Mouse (Mus musculus) testis, postnatal 10 days (tissue): Measurements from ENCODE around the gene Wdr13.
A peak's percentile ranks its signal among the peaks of the same experiment; 100 is the strongest.

Source experiments
- DNase-seq: peaks from one replicate; pipeline ENCODE4 v3.0.0; 2021; ENCODE audit warnings: low spot score

Gene Wdr13

DNA sequence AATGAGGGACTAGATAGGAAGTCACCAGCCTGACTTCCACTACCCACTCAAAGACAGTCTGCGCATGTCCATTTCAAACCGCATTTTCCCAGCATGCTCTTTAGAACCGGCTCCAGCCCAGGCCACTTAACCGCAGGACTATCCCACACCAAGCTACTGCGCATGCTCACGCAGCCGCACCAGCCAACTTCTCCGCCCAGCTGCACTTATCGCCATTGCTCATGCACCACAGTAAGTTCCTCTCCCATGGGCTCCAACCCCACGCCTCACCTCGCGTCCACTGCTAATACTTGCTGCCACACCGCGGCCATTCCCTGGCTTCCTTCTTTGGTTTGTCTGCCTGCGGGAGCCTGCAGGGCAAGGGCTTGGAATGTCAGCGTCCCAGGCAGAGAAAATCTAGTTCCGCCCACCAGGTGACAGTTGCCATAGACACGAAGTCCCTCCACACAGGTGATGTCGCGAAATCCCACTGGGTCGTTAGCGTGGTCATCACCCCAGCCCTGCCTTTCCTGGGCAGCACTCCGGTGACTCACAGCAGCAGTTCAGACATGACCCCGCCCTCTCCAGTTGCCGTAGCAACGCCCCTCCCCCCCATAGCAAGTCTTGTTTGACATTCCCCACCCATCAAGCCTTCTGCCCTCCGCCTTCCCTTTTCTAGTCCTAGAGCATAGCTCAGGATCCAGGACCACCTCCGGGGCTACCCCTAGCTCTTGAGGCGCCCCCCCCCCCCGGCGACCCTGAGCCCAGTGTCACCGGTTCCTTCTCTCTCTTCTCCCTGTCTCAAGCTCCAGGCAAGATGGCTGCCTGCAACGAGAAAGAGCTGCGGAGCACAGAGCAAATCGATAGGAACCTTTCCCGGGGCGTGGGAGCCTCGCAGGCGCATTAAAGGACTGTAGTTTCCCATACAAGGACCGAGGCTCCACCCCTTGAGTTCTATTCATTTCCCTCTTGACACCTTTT is at the start of gene Wdr13:
Gene Wdr13, minus strand, starts transcription at position 876 of the 960 bp plus-strand sequence.
- DNase-seq = peak; percentile 91

DNA sequence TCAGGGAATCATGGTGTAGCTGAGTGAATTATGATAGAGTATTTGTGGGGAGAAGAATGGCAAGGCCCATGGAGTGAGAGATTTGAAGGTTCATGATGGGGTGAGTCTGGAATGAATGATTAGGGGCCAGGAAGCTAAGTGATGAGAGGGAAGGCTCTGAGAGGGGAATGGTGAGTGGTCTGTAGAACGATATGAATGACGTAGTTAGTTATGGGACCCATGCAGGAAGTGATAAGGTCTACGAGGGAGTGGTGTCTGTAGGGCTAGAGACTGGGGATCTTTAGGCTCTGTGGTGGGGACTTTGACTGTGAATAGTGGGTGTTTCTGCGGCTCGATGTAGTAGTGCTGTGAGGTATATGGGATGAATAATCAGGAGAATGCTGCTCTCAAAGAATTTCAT is 47.0 kb upstream of the Wdr13 start:
- no peak for DNase-seq

DNA sequence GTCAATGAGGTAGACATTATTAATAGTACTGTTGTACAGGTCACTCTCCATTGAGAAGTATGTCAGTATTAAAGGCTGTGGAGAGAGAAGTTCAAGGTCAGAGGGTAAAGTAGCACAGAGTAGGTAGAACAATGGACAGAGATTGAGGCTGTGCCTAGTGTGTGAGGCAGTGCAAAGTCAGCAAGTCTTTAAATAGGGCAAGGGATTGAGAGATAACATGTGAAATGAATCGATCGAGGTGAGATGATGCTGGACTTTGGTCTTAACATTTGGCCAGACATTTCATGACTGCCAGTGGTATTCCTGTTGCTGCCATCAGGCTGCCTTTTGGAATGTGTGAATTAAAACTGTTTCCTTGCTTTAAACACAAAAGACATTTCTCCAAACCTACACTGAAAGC is 46.2 kb upstream of the Wdr13 start:
- DNase-seq = no peak

DNA sequence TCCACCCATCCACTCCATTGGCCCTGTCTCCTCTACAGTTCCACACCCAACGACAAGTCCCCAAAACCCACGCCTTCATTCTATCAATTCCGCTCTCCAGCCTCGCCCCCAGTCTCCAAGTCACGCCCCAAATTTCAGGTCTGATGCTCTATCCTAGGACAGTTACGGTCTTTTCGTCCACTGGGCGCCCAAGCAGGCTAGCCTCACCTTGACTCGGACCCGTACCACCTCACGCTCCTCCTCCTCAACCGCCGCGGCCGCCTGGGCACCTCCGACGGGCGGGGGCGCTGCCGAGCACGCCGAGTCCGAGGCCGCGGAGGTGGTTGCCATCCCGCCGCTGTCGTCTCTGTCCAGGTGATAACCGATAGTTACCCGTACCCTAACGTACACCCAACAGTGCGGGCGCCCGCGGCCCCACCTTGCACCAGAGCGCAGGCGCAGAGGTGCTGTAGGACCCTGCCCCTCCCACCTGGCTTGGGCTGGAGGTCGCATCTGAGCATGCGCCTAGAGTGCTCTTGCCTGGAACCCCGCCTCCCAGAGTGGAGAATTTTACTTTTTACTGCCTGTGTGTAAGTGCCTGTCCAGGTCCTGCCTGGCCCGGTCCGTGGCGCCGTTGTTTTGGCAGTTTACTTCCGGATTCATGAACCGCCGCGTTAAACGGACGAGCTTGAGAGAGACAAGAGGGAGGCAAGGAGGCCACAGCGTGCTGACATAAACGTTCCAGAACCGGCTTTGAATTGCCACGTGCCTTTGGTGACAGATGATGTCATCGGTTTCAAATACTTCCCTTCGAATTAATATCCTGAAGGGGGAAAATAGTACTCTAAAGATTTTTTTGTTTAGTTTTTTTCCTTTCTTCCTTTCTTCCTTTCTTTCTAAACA is 43.1 kb upstream of the Wdr13 start, which contains the start of gene Tbc1d25:
Gene Tbc1d25, minus strand, starts transcription at position 678 of the 882 bp plus-strand sequence.
- peak; percentile 85 for DNase-seq

DNA sequence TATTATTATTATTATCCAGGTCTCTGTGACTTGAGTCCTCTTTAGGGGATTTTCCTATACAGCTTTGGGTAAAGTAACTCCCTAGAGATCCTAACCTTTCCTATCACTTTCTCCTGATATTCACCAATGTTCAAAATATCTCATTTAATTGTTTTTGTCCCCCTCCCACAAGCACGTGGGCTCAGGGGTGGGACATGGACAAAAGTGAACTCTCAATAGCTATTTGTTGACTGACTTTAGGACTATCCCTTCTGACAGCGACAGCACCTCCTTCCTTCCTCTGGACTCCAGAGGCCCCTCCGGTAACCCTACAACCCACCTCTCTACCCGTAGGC is 42.4 kb upstream of the Wdr13 start:
- DNase-seq = no peak

DNA sequence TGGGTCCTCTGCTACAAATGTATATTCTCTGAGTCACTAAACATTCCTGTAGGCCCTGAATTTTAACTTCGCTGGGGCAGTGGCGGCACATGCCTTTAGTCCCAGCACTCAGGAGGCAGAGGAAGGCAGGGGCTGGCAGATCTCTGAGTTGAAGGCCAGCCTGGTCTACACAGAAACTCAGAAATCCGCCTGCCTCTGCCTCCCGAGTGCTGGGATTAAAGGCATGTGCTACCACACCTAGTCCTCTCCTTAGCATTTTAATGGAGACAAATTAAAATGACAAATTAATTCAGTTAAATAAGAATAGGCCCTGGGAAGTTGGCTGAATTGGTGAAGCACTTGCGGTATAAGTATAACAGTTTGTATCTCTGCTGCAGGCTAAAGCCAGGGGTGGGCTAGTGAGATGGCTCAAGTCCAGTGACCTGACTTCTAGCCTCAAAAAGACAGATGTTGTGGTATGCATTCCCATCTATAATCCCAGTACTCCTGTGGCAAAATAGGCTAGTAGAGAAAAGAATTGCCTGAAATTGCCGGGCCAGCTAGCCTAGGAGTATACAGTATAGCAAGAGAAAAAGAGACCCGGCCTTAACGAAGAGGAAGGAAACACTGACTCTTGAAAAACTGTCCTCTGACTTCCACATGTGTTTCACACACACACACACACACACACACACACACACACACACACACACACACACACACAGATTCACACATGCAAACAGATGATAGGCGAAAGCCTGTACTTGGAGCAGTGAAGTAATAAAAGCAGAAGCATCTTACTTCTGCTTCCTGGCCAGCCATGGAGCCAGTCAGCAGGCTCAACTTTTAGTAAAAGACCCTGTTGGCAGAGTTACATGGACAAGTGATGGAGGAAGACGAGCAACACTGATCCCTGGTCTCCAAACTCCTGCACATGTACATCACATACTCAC is 35.3 kb upstream of the Wdr13 start:
- DNase-seq = no peak

DNA sequence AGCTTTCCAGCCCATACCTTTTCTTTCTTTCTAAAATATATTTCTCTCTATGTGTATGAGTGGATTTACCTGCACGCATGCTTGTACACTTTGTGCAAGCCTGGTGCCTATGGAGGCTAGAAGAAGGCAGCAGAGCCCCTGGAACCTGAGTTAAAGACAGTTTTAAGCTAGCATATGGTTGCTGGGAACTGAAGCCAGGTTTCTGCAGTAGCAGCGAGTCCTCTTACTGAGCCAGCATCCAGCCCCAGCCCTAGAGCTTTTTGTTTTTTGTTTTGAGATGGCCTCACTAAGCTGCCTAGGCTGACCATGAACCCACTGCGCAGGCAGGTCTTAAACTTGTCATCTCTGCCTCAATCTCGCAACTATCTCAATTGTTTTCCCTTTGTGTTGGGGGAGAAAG is 31.8 kb upstream of the Wdr13 start:
- DNase-seq = no peak

DNA sequence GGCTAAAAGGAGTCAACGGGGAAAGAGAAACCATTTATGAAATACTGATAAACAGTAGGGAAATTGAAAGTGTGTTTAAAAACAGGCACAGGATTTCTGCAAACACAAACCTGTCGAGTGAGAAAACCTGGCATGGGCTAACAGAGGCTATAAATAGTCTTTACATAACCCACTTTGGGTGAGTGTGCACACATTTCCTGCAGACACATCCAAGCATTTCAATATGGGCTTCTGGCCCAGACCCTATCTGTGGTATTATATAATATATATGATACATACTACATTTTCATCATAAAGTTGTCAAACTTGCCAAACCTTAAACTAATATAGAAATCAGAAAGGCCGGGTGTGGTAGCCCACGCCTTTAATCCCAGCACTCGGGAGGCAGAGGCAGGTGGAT is 30.4 kb upstream of the Wdr13 start:
- no peak for DNase-seq

DNA sequence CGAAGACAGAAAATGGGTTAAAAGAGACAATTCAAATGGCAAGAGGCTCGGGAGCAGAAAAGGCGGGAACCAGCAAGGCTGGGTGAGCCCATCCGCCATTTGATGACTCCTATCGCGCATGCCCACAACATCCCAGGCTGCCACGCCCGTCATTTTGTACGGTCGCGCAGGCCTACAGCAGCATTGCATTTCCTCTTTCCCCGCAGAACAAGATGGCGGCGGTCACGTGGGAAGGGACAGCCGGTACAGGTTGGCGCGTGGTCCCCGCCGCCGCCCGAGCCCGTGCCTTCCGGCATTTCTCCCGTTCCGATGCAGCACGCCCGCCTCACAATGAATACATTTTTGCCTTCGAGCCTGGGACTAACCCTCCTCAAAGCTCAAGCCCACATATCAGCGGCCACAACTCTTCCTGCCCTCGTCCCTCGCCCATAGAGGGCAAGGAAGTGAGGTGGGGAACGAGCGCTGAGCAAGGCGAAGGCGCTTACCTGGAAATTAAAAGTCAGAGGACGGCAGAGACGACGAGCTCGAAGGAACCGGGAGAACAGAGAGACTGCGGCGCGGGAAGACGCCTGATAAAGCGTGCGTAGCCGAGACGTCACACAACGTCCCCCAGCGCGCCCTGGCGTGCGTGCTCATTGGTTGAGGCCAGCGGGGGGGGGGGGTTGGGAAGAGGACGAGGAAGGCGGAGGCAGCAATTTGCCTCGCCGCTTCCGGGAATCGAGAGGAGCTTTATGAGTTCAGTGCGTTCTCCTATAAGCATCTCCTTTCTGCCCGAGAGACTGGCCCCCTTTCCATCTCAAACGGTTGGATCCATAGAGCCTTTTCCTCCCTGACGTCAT is 12.7 kb upstream of the Wdr13 start, which contains the start of gene Rbm3:
Gene Rbm3, minus strand, starts transcription at position 728 of the 839 bp plus-strand sequence.
- peak; percentile 82 for DNase-seq

DNA sequence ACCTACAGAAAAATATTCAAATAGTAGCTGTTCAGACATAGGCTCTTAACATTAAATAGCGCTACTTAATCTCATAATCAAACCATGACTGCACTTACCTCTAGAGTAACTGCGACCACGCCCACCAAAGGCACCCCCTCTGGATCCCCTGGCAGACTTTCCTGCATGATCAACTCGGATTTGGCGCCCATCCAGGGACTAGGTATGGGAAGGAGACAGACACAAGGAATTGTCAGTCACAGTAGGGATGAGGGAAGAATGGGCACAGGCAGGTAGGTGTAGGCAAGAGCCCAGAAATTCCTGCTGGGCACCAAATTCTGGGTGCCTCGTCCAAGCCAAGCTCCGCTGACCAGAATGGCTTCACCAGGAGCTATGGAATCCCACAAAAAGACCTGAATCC is 11.1 kb upstream of the Wdr13 start:
- peak; percentile 57 for DNase-seq

DNA sequence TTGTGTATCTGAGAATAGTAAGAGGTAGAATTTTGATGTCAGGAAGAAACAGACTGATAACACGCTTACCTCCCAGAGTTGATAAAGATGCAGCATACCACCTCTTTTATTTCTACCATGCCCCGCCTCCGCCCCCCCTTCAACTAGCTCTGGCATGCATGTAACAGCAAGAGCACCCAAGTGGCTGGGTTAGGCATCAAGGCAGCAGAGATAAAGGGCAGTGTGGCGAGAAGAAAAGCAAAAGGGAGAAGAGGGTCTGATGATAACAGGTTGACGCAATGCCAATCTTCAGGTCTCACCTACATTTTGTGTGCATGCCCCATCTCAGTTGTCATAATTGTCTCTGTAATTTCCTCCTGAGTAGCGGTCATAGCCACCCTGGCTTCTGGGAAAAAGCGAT is 10.3 kb upstream of the Wdr13 start:
- DNase-seq = no peak

DNA sequence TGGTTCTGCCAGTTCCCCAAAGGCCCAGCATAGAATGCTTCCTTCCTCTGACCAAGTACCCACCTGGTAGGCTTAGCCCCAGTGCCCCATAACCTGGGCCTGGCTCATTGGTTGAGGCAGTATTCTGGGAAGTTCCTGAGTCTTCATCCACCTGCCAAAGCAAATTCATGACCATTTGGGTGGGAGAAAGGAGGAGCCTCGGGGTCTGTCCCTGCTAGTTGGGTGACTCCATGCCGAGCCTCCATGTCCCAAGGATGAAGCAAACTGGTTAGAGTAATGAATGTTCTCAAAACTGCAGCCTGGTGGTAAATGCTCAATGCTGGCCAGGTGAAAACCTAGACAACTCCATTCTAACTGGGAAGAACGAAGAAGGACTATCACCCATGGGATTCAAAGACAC is 8.4 kb upstream of the Wdr13 start:
- no peak for DNase-seq

DNA sequence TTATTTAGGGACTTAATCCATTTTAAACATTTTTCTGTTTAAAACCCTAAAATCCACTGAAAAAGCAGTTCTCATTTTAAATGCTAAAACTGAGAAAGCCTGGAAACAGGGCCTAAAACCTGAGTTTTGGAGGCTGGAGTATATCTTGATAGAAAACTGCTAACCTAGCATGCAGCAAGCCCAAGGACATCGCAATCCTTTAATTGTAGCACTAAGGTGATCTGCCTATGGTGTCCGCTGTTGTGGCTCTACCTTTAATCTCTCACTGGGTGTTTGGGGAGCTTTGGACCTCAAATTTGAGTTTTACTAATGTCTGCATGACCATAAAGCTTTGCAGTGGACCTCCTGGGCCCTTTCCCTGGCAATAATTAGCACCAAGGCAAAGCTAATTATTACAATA is 7.8 kb upstream of the Wdr13 start:
- DNase-seq = no peak

DNA sequence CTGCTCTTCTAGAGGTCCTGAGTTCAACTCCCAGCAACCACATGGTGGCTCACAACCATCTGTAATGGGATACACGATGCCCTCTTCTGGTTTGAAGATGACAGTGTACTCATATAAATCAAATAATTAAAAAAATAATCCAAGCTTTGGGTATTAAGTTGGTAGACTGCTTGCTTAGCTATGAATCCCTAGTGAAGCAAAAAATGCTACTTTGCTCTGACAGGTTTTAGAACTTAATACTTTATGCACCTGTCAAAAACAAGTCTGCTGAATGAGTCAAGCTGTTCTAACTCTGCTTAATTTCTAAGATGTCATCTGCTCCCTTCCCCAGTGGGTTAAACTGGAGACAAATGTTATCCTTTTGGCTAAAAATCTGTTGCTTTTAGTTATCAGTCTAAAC is 6.8 kb upstream of the Wdr13 start:
- DNase-seq = no peak

DNA sequence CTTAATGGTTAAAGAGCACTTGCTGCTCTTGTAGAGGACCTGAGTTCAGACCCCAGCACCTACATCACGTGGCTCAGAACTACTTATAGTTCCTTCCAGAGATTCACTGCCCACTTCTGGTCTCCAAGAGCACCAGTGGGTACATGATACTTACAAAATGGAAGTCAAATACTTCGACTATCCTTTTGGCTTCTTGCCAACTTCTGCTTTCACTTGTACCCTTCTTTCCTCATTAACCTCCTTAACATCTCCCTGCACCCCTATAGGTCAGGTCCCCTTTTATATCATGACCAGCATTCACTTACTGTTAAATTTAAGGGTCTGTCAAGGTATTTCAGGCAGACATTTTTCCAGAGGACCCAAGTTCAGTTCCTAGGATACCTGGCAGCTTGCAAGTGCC is 3.2 kb upstream of the Wdr13 start:
- DNase-seq = no peak

DNA sequence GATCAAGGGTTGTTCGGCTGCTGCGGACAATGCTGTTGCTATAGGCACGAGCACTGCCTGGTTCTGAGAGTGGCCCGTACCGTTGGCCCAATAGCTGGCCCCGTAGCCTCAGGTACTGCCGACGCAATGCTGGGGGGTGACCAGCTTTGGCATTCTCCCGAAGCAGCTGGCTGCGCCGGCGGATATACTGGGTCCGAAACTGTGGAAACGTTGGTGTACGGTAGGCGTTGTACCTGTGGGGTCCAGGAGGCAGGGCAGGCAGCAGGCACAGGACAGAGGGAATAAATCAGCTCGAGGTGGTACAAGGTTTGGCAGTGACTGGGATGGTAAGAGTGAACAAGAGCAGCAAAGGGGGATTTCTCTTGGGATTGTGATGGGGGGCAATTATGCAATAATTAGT is 1.3 kb downstream of the Wdr13 start:
- no peak for DNase-seq

DNA sequence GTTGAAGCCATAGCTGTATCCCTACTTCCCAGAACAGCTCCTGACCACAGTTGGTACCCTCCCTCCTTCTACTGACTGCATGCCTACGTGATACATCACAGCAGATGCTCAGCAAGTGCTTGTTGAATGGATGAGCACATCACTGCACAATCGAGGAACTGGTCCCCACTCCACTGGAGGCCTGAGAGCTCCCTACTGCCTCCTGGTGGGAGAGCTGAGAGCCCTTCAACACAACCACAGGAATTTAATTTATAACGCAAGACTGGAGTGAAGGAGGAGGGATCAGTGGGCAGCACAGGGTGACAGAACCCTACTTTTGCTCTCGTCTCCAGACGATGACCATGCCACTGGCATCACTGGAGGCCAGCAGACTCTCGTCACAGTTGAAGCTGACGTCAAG is 7.5 kb downstream of the Wdr13 start:
- DNase-seq = no peak

DNA sequence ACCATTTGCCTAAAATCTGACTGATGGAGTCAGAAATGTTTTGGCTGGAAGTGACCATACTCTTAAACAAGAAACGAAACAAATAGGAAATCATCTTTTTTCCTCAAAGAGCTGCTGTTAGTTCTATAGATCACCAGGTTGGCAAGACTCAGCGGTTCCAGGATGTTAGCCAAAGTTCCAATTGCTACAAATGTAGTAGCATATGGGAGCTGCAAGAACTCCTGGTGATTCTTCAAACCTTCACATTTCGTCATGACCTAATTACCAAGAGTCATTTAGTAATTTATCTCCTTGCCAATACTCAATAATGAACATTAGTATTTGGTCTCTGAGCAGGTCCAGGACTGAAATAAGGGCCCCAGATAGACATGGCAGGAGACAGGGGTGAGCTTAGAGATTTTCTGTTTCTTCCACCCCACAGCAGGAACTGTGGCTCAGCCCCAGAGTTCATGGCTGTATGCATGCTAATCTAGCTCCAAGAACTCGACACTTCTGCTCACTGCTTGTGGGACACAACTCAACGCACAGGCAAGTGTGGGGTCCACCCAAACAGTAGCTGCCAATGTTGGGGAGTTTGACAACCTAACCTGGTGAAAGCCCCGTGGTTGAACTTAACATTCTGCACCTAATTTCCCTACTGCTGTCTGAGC is 8.7 kb downstream of the Wdr13 start:
- no peak for DNase-seq

DNA sequence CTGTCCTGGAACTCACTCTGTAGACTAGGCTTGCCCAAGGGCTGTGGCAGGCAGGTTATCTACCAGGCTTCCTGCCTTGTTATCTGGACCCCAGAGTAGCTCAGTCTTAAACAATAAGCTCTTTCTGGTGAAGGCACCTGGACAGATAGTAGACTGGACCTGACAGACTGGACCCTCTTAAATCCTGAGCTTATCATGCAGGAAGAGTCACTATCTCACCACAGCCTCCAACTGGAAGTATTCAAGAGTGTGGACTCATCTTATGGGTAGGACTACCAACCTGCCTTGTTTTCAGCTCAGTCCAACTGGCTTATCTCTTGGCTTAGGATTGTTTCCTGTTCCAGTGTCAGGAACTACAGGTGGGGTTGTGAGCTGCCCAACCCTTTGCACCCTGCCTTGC is 15.4 kb downstream of the Wdr13 start:
- DNase-seq = no peak

DNA sequence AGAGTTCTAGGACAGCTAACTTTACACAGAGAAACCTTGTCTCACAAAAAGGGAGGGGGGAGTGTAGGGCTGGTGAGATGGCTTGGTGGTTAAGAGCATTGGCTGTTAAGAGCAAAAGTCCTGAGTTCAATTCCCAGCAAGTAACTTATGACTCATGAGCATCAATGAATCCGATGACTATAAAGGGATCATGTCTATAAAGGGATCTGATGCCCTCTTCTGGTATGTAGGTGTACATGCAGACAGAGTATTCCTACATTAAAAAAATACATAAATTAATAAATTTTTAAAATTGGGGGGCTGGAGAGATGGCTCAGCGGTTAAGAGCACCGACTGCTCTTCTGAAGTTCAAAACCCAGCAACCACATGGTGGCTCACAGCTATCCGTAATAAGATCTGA is 17.4 kb downstream of the Wdr13 start:
- DNase-seq = no peak
